Mouse (Mus musculus) testis, adult 2 months (tissue): ENCODE data around the gene Prss38. TPM values are rescaled to one million over a fixed set of nuclear protein-coding genes. Genes with fewer than 3 reads are reported as not detected.

ENCODE experiments used
- H3K27ac ChIP-seq: fragments of 200-500 bp; 2 replicates; pipeline ENCODE4 v1.5.1; 2012; ENCODE audit warnings: low read depth, low read length; ENCODE audit not compliant: control insufficient read depth, insufficient read depth
- H3K27me3 ChIP-seq: fragments of 200-500 bp; 2 replicates; pipeline ENCODE4 v1.6.1; 2012; ENCODE audit warnings: mild to moderate bottlenecking, low read length, moderate library complexity; ENCODE audit not compliant: control insufficient read depth, insufficient read depth
- H3K36me3 ChIP-seq: fragments of 200-500 bp; 2 replicates; pipeline ENCODE4 v1.6.1; 2012; ENCODE audit warnings: mild to moderate bottlenecking, low read length; ENCODE audit not compliant: control insufficient read depth, insufficient read depth
- H3K4me1 ChIP-seq: fragments of 200-500 bp; 2 replicates; pipeline ENCODE4 v1.6.1; 2012; ENCODE audit warnings: low read length; ENCODE audit not compliant: control insufficient read depth, insufficient read depth
- H3K4me3 ChIP-seq: fragments of 200-500 bp; 2 replicates; pipeline ENCODE4 v1.5.1; 2012; ENCODE audit warnings: low read depth, mild to moderate bottlenecking, low read length, moderate library complexity, mixed read lengths; ENCODE audit not compliant: control insufficient read depth
- CTCF ChIP-seq: fragments of 200-500 bp; IDR thresholded peaks from 2 replicates; pipeline ENCODE4 v1.5.1; 2012; ENCODE audit warnings: low read depth, mild to moderate bottlenecking, inconsistent platforms, low read length, moderate library complexity; ENCODE audit not compliant: control insufficient read depth, insufficient read depth, insufficient replicate concordance
- POLR2A ChIP-seq: fragments of 200-500 bp; IDR thresholded peaks from 2 replicates; pipeline ENCODE4 v1.6.1; 2012; ENCODE audit warnings: low read depth, mild to moderate bottlenecking, inconsistent platforms, low read length, moderate library complexity; ENCODE audit not compliant: control insufficient read depth
- polyA plus RNA-seq: library from polyadenylated mRNA; depleted of rRNA; stranded (reverse); fragments of >200 nt; gene quantifications from 2 replicates; pipeline ENCODE4 v1.2.3, GENCODE M21; 2012; rRNA removed

The Prss38 gene
- polyA plus RNA-seq, 1 experiment: 12.7 TPM

DNA sequence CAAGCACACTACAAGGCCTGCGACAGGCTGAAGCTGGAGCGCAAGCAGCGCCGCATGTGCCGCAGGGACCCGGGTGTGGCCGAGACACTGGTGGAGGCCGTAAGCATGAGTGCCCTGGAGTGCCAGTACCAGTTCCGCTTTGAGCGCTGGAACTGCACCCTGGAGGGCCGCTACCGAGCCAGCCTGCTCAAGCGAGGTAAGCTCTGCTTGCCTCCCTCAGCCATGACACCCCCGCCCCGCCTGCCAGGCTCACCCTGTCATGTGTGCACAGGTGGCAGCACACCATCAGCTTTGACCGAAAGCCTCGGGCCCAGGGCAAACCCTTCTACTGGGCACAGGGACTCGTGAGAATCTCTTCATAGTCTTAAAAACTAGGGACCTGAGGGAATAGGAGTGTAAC, 47.8 kb downstream of the Prss38 start:
- Histone ChIP-seq H3K4me3 (no peak overlapping the region), H3K4me1 (no peaks in the 10 kb centered on the region), H3K27me3 (no peaks in the 10 kb centered on the region), H3K27ac (no peak overlapping the region), H3K36me3 (no peaks in the 10 kb centered on the region)
- TF ChIP-seq POLR2A (no peak), CTCF (no peak)

DNA sequence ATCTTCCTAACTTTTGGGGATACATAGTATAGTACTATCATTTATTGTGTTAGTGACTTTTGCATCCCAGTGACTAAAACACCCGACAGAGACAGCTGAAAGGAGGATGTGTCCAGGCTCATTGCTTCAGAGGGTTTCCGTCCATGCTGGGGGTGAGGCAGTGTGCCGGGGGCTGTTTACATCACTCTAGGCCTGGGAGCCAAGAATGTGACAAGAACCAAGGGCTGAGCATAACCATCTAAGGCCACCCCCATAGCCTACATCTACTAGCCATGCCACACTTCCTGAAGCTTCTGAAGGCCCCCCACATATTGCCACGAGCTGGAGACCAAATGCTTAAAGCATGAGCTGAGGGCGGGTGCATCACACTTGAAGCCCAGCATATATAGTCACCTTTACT, 50.7 kb downstream of the Prss38 start:
- no peaks in the 10 kb centered on the region for H3K36me3 ChIP-seq
- TF ChIP-seq POLR2A (no peak), CTCF (no peak)
- H3K27me3 ChIP-seq: no peaks in the 10 kb centered on the region
- no peaks in the 10 kb centered on the region for H3K4me1 ChIP-seq
- H3K27ac ChIP-seq: no peak overlapping the region
- H3K4me3 ChIP-seq: no peak overlapping the region

DNA sequence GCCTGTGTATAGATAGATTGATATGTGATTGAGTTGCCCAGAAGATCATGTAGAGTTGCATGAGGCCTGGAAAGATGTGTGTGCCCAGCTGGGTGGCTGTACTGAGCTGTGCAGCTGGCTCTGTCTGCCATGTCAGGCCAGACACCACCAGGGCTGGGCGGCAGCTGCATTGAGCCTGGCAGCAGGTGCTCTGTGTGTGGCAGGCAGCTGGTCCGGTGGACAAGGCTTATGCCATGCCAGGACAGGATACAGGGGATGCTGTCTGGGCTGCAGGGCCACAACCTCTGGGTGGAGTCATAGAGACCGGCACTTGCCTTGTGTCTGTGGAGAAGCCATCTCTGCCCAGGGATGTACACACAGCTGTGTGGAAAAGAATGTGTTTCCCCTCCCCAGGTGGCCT, 52.5 kb downstream of the Prss38 start:
- H3K4me3 ChIP-seq: no peak overlapping the region
- H3K27ac ChIP-seq: no peak overlapping the region
- no peaks in the 10 kb centered on the region for H3K4me1 ChIP-seq
- TF ChIP-seq CTCF (no peak), POLR2A (no peak)
- H3K27me3 ChIP-seq: no peaks in the 10 kb centered on the region
- H3K36me3 ChIP-seq: no peaks in the 10 kb centered on the region

Other genes starting within 250 kb of the Prss38 start
- 1.9 and 2.8 TPM in 2 replicates for gene Obscn, start 239.3 kb downstream of the Prss38 start, polyA plus RNA-seq
- gene Iba57, start 211.9 kb downstream of the Prss38 start, polyA plus RNA-seq: 9.4 and 10.3 TPM in 2 replicates
- 2.1 and 2.7 TPM in 2 replicates for gene Gjc2, start 192.4 kb downstream of the Prss38 start, polyA plus RNA-seq
- gene Guk1, start 183.4 kb downstream of the Prss38 start, polyA plus RNA-seq: 168 and 188 TPM in 2 replicates
- gene Mrpl55, start 173.2 kb downstream of the Prss38 start, polyA plus RNA-seq: 75.8 and 82.3 TPM in 2 replicates
- 11.1 and 13.3 TPM in 2 replicates for gene 2310033P09Rik, start 167.3 kb downstream of the Prss38 start, polyA plus RNA-seq
- gene Arf1, start 147.4 kb downstream of the Prss38 start, polyA plus RNA-seq: 243 and 247 TPM in 2 replicates
- gene Wnt3a, start 84.9 kb downstream of the Prss38 start, polyA plus RNA-seq: 3.1 and 4.3 TPM in 2 replicates
- 0.40 and 0.63 TPM in 2 replicates for gene Wnt9a, start 68.7 kb downstream of the Prss38 start, polyA plus RNA-seq
- 2.8 and 3.0 TPM in 2 replicates for gene Jmjd4, start 74.4 kb upstream of the Prss38 start, polyA plus RNA-seq
- gene Snap47, start 75.5 kb upstream of the Prss38 start, polyA plus RNA-seq: 22.6 and 25.8 TPM in 2 replicates
- gene Zfp867, start 96.8 kb upstream of the Prss38 start, polyA plus RNA-seq: 1.1 and 1.4 TPM in 2 replicates
- 75.9 and 80.8 TPM in 2 replicates for gene Zkscan17, start 151.1 kb upstream of the Prss38 start, polyA plus RNA-seq
- 0.09 and 0.11 TPM in 2 replicates for gene Nlrp3, start 165.9 kb upstream of the Prss38 start, polyA plus RNA-seq
- 0.15 and 0.16 TPM in 2 replicates for gene Olfr222, start 200.6 kb upstream of the Prss38 start, polyA plus RNA-seq
- not detected in 2 replicates for gene Olfr223, start 217.6 kb upstream of the Prss38 start, polyA plus RNA-seq